Mouse (Mus musculus) liver, embryonic 15.5 days (tissue): ENCODE results near the gene Ak8. TPM values are rescaled to one million over a fixed set of nuclear protein-coding genes. Genes with fewer than 3 reads are reported as not detected.

Source experiments
- ATAC-seq: fragments of 200-750 bp; cut with Nextera tagmentation; 2 replicates; pipeline ENCODE4 v1.8.0; 2017; ENCODE audit warnings: moderate number of reproducible peaks, mild to moderate bottlenecking, moderate library complexity; ENCODE audit not compliant: insufficient read depth
- H3K27ac ChIP-seq: fragments of 300-500 bp; sonication (generic); replicated peaks from 2 replicates; pipeline ENCODE4 v1.5.1; 2015; ENCODE audit warnings: mild to moderate bottlenecking, inconsistent platforms
- H3K27me3 ChIP-seq: fragments of 300-500 bp; sonication (generic); 2 replicates; pipeline ENCODE4 v1.6.1; 2015; ENCODE audit warnings: mild to moderate bottlenecking, inconsistent platforms
- H3K36me3 ChIP-seq: fragments of 300-500 bp; sonication (generic); replicated peaks from 2 replicates; pipeline ENCODE4 v1.6.1; 2015; ENCODE audit warnings: moderate library complexity, mild to moderate bottlenecking, inconsistent platforms
- H3K4me1 ChIP-seq: fragments of 300-500 bp; sonication (generic); replicated peaks from 2 replicates; pipeline ENCODE4 v1.6.1; 2015; ENCODE audit warnings: inconsistent platforms
- H3K4me2 ChIP-seq: fragments of 300-500 bp; sonication (generic); 2 replicates; pipeline ENCODE4 v1.6.1; 2015; ENCODE audit warnings: moderate library complexity, mild to moderate bottlenecking, inconsistent platforms
- H3K4me3 ChIP-seq: fragments of 300-500 bp; sonication (generic); replicated peaks from 2 replicates; pipeline ENCODE4 v1.5.1; 2015; ENCODE audit warnings: mild to moderate bottlenecking, inconsistent platforms
- H3K9ac ChIP-seq: fragments of 300-500 bp; sonication (generic); 2 replicates; pipeline ENCODE4 v1.6.1; 2015; ENCODE audit warnings: moderate library complexity, mild to moderate bottlenecking, inconsistent platforms
- H3K9me3 ChIP-seq: fragments of 300-500 bp; sonication (generic); replicated peaks from 2 replicates; pipeline ENCODE4 v1.6.1; 2016; ENCODE audit warnings: inconsistent platforms
- WGBS: fragments of 180-500 bp; shearing (Covaris S2); methylation state at CpG from one replicate; pipeline ENCODE4 v1.1.7; 2015; ENCODE audit warnings: mixed read lengths; ENCODE audit not compliant: insufficient replicate concordance; 5-methylcytosine and 5-hydroxymethylcytosine counted together
- microRNA-seq: library from miRNA; unstranded; fragments of <30 nt; microRNA quantifications from one replicate; pipeline ENCODE4, GENCODE M21; 2016
- polyA plus RNA-seq: library from polyadenylated mRNA; unstranded; fragments of >200 nt; fragmentation: Nextera tagmentation; extraction: Ambion mirVana; gene quantifications from 2 replicates; pipeline ENCODE4 v1.2.1, GENCODE M21; 2015

Gene Ak8
- polyA plus RNA-seq, 1 experiment from 2014 or later: 0.61 TPM

DNA sequence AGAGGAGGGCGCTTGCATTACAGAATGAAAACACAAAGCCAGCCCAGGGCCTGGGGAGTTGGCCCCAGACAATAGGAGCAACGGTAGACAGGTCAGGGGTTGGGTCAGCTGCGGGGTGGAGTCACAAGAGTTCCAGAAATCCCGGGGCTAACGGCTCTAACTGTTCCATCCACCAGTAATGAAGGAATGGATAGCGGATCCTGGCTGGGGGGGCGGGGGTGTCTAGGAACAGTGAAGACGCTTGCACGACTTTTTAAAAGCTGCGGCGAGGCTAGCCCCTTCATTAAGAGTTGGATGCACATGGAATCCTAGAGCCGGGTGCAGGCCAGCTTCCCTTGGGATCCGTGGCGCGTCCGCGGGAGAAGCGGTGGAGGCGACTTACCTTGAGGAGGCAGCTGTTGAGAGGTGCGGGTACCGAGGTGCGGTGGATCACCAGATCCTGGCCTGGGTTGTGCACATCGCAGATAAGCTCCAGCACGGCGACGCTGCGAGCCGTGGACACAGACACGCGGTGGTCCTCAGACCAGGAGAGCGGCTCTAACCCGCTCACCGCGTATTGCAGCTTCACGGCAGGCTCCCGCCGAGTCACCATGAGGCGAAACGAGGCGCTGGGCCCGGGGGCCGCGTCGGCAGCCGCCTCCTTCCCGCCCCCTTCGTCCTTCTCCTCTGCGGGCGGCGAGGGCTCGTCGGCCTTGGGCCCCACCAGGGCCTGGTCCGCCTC lies 139.7 kb downstream of the Ak8 start:
- WGBS: under 1% methylated on average over 53 of the region's 53 CpGs
- peak overlapping the region; percentile 95 for H3K4me2 ChIP-seq
- H3K4me1 ChIP-seq: peaks cover 48% of the 10 kb centered on the region
- ATAC-seq: peak; percentile 65
- H3K36me3 ChIP-seq: peaks cover 9% of the 10 kb centered on the region
- H3K27ac ChIP-seq: peak overlapping the region; percentile 88
- no peaks in the 10 kb centered on the region for H3K27me3 ChIP-seq
- peak overlapping the region; percentile 82 for H3K9ac ChIP-seq
- no peaks in the 10 kb centered on the region for H3K9me3 ChIP-seq
- H3K4me3 ChIP-seq: peak overlapping the region; percentile 93

DNA sequence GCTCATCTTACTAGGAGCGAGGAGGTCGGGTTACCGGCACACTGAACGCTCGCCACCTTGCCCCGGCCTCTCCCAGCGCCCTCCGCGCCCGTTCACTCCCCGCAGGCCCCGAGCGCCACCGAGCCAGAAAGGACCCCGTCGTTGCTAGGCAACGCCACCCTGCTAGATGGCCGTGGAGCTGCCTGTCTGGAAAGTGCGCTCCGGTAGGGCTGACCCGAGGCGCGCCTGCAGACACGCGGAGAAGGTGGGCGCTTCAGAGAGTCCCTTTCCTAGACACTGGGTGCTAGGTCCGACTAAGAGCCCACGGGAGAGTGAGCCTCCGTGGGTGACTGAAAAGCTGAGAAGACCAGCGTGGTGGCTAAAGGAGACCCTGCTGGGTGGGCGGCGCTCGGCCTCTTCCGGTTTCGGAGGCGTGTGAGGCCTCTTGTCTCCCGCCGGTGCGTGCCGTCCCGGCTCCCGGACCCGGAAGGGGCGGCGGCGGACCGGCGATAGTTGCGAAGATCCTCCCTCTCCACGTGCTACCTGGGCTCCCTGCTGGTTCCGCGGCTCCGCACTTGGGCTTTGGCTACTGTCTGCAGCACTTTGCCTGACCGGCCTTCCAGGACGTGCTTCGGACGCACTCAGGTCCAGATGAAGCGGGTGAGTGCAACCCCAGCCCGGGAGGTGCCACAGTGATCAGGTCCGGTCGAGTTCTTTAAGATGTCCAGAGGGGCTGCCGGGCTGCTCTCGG lies 140.4 kb downstream of the Ak8 start, which contains the start of the genes Gtf3c4 and Ddx31:
Gtf3c4 (minus strand) TSS at position 139 of the 730 bp plus-strand sequence.
Ddx31 (plus strand) TSS at position 185 of the 730 bp plus-strand sequence.
- peak within 1 kb of the TSS; percentile 95 for H3K4me2 ChIP-seq
- peak within 1 kb of the TSS; percentile 93 for H3K4me3 ChIP-seq
- H3K36me3 ChIP-seq: peaks cover 10% of the 10 kb centered on the region
- H3K9me3 ChIP-seq: no peaks in the 10 kb centered on the region
- H3K27me3 ChIP-seq: no peaks in the 10 kb centered on the region
- H3K4me1 ChIP-seq: peaks cover 48% of the 10 kb centered on the region
- WGBS: under 1% methylated on average over 63 of the region's 63 CpGs
- H3K27ac ChIP-seq: peak within 1 kb of the TSS; percentile 88
- peak within 1 kb of the TSS; percentile 82 for H3K9ac ChIP-seq
- ATAC-seq: peak; percentile 97

DNA sequence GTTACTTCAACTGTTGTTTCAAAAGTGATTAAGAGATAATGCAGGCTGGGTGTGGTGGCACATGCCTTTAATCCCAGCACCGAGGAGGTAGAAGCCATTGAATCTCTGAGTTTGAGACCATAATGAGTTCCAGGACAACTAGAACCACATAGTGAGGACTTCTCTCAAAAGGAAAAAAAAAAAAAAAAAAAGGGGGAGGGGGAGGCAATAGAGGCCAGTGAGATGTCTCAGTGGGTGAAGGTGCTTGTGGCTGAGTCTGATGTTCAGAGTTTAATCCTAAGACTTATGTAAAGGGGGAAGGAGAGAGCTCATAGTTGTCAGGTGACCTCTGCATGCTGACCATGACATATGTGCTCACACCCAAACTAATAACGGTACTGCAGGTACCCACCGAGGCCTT lies 142.1 kb downstream of the Ak8 start:
- Histone ChIP-seq H3K27me3 (no peaks in the 10 kb centered on the region), H3K4me3 (peak overlapping the region; percentile 93; the same call in 1 of the 2 replicates), H3K36me3 (peaks cover 16% of the 10 kb centered on the region), H3K9me3 (no peaks in the 10 kb centered on the region), H3K9ac (no peak overlapping the region), H3K27ac (no peak overlapping the region), H3K4me1 (peaks cover 39% of the 10 kb centered on the region), H3K4me2 (peak overlapping the region; percentile 95)
- WGBS: 41% methylated on average over 3 of the region's 3 CpGs
- ATAC-seq: no peak

DNA sequence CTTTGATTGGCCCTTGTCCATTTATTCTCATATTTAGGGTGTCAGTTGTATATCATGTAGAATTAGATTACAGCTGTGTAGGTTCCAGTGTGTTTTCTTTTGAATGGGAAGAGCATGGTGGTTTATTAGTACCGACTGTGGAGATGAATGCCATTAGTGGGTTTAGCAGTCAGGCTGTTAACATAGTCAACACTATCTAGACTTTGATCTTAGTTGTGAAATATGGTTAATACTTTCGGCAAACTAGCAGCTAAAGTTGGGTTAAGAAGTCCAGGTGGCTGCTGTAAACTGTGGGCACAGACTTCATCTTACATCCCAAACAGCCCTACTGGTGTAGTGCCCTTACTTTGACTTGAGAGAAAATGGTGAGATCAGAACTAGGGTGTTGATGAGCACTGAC lies 148.9 kb downstream of the Ak8 start:
- WGBS: 64% methylated on average over 2 of the region's 2 CpGs
- H3K4me3 ChIP-seq: no peak overlapping the region
- H3K27me3 ChIP-seq: no peaks in the 10 kb centered on the region
- H3K9ac ChIP-seq: no peak overlapping the region
- no peaks in the 10 kb centered on the region for H3K9me3 ChIP-seq
- H3K36me3 ChIP-seq: peaks cover 45% of the 10 kb centered on the region
- 0 out of 2 replicates have a peak overlapping the region, but pooled peaks have one; percentile 14 for H3K27ac ChIP-seq
- no peaks in the 10 kb centered on the region for H3K4me1 ChIP-seq
- H3K4me2 ChIP-seq: no peak overlapping the region
- no peak for ATAC-seq

DNA sequence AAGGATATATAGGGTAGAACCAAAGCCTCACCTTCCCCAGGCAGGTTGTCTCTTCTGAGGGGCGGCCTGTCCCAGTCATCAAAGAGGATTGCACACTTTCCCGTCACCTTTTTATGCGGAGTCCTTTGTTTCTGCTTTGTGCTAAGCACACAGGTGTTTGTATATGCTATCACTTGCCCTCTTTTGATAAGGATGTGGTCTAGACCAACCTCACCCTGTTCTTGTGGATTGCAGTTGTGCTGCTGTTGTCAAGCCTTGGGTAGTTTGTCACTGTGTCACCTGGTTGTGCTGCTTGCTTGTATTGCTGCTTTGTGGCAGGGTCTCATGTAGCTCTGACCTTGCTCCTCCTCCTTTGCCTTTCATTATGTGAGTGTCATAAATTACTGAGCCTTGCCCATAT lies 152.6 kb downstream of the Ak8 start:
- WGBS: 81% methylated on average over 3 of the region's 3 CpGs

DNA sequence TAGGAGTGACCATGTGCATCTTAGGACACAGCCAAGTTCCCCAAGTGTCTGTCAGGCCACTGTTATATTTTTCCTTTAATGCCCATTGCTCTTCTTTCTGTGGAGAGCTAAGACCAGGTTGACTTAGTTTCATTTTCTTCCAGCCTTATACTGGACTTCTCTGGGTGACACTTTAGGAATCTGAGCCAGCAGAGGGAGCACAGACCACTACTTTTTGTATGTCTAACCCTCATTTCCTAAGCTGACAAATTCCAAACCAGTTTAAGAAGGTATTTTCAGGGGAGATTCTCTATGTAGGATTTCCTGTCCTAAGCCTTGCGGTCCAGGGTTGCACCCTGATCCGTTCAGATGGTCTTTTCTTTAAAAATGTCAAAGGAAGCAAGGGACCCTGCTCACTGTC lies 155.8 kb downstream of the Ak8 start:
- Histone ChIP-seq H3K4me2 (no peak overlapping the region), H3K4me1 (no peaks in the 10 kb centered on the region), H3K27me3 (no peaks in the 10 kb centered on the region), H3K36me3 (peaks cover 50% of the 10 kb centered on the region), H3K27ac (no peak overlapping the region), H3K9me3 (no peaks in the 10 kb centered on the region), H3K4me3 (no peak overlapping the region), H3K9ac (no peak overlapping the region)
- 78% methylated on average over 2 of the region's 2 CpGs for WGBS
- ATAC-seq: no peak

More for the DNA sequence above, 152.6 kb downstream of the Ak8 start:
- no peaks in the 10 kb centered on the region for H3K27me3 ChIP-seq
- H3K27ac ChIP-seq: no peak overlapping the region
- no peak overlapping the region for H3K4me3 ChIP-seq
- H3K4me1 ChIP-seq: no peaks in the 10 kb centered on the region
- no peak overlapping the region for H3K9ac ChIP-seq
- H3K4me2 ChIP-seq: no peak overlapping the region
- no peaks in the 10 kb centered on the region for H3K9me3 ChIP-seq
- peaks cover 47% of the 10 kb centered on the region for H3K36me3 ChIP-seq
- no peak for ATAC-seq

DNA sequence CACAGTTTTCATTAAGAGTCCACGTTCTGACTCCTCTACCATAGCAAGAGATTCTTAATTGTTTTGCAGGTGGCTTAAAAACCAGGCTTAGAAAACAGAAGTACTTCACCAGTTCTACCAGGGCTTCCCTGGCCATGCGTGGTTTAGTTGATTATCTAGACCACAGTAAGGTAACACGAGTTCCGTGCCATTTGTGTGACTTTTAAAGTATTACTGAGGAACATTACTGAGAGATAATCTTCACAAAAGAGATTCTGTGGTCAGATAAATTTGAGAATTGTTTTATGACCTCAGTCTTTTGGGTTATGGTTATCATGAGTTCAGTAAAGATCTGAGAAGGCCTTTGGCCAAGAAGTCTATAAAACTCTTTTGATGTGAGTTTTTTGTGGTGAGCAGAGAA lies 159.3 kb downstream of the Ak8 start:
- no peak for ATAC-seq
- H3K36me3 ChIP-seq: peaks cover 77% of the 10 kb centered on the region
- H3K4me2 ChIP-seq: no peak overlapping the region
- H3K27ac ChIP-seq: no peak overlapping the region
- no peaks in the 10 kb centered on the region for H3K27me3 ChIP-seq
- no peak overlapping the region for H3K9ac ChIP-seq
- no peaks in the 10 kb centered on the region for H3K9me3 ChIP-seq
- WGBS: 62% methylated on average over 4 of the region's 4 CpGs
- H3K4me1 ChIP-seq: no peaks in the 10 kb centered on the region
- no peak overlapping the region for H3K4me3 ChIP-seq

DNA sequence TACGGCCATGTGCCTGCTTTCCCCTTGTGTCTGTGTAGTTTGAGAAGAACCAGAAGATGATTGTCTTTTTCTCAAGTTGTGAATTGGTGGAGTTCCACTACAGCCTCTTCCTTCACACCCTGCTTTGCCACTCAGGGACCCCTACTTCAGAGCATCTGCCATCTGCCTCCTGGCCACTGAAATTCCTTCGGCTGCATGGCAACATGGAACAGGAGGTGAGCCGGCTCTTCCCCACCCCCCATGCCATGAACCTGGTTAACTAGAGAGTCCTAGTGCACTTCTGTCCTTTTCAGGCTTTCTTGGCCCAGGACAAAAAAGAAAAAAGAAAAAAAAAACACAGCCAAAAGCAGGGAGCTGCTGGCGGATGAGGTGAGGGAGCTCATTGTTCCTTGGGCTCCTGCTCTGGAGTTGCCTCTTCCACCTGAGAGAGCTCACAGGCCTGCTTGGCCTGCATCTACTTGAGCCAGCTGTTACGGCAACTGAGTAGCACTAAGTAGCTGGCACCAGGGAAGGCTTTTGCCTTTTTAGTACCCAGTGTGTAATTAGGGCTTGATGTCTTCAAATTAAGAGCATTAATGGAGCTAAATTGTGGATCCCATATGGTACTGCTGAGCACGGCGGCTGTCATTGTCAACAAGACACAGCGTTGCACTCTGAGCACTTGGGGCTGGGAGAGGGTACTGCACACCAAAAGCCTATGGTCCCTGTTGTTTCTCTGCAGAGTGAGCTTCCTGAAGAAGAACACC lies 160.9 kb downstream of the Ak8 start:
- Histone ChIP-seq H3K9me3 (no peaks in the 10 kb centered on the region), H3K4me1 (no peaks in the 10 kb centered on the region), H3K4me2 (no peak overlapping the region), H3K27me3 (no peaks in the 10 kb centered on the region), H3K36me3 (peaks cover 79% of the 10 kb centered on the region), H3K4me3 (no peak overlapping the region), H3K27ac (no peak overlapping the region), H3K9ac (no peak overlapping the region)
- no peak for ATAC-seq
- WGBS: 81% methylated on average over 8 of the region's 8 CpGs

Small RNA genes lying within 50 kb of the gene (microRNA-seq; reads per million reads assigned to microRNA genes)
- not detected for gene Mir3088

Other genes starting within 250 kb of the Ak8 start
- not detected in 2 replicates for gene 1700007K13Rik, start 233.8 kb upstream of the Ak8 start, polyA plus RNA-seq
- 23.5 and 23.7 TPM in 2 replicates for gene Mrps2, start 232.1 kb upstream of the Ak8 start, polyA plus RNA-seq
- gene Gbgt1, start 203.3 kb upstream of the Ak8 start, polyA plus RNA-seq: 0.50 and 0.60 TPM in 2 replicates
- gene Gm10134, start 194.1 kb upstream of the Ak8 start, polyA plus RNA-seq: 0.37 and 0.82 TPM in 2 replicates
- 1.8 and 2.2 TPM in 2 replicates for gene Ralgds, start 187.0 kb upstream of the Ak8 start, polyA plus RNA-seq
- 0.45 and 5.1 TPM in 2 replicates for gene Cel, start 136.8 kb upstream of the Ak8 start, polyA plus RNA-seq
- 12.6 and 14.3 TPM in 2 replicates for gene Gtf3c5, start 116.4 kb upstream of the Ak8 start, polyA plus RNA-seq
- 88.2 and 91.9 TPM in 2 replicates for gene Gfi1b, start 78.2 kb upstream of the Ak8 start, polyA plus RNA-seq
- 8.9 and 10.0 TPM in 2 replicates for gene Tsc1, start 58.9 kb upstream of the Ak8 start, polyA plus RNA-seq
- 2.5 and 2.9 TPM in 2 replicates for gene Spaca9, start 437 bp upstream of the Ak8 start, polyA plus RNA-seq
- gene Gtf3c4, start 140.2 kb downstream of the Ak8 start, polyA plus RNA-seq: 5.1 and 5.2 TPM in 2 replicates
- 4.7 and 4.9 TPM in 2 replicates for gene Ddx31, start 140.2 kb downstream of the Ak8 start, polyA plus RNA-seq
- not detected in 2 replicates for gene Barhl1, start 216.5 kb downstream of the Ak8 start, polyA plus RNA-seq